Mouse (Mus musculus) forebrain, postnatal 0 days (tissue): ENCODE measurements at regions not wholly inside any gene's neighbourhood (a gene's known extent, or its start where the extent isn't known, plus 50 kb on each side); places are given as distances from the start of the nearest gene placed in this dataset.

Experiments
- ATAC-seq: fragments of 200-750 bp; cut with Nextera tagmentation; 2 replicates; pipeline ENCODE4 v1.8.0; 2017; ENCODE audit warnings: mild to moderate bottlenecking, moderate library complexity
- DNase-seq: peaks from one replicate; pipeline ENCODE4 v3.0.0-alpha.2; 2015
- H3K27ac ChIP-seq: fragments of 300-500 bp; sonication (generic); 2 replicates; pipeline ENCODE4 v1.5.1; 2014; ENCODE audit warnings: low read depth, mild to moderate bottlenecking, antibody characterized with exemption, low read length, moderate library complexity, mixed read lengths
- H3K27me3 ChIP-seq: fragments of 300-500 bp; sonication (generic); 2 replicates; pipeline ENCODE4 v1.6.1; 2014; ENCODE audit warnings: mild to moderate bottlenecking, low read length, mixed read lengths; ENCODE audit not compliant: insufficient read depth
- H3K36me3 ChIP-seq: fragments of 300-500 bp; sonication (generic); 2 replicates; pipeline ENCODE4 v1.6.1; 2014; ENCODE audit warnings: mild to moderate bottlenecking, moderate library complexity; ENCODE audit not compliant: insufficient read depth
- H3K4me1 ChIP-seq: fragments of 300-500 bp; sonication (generic); 2 replicates; pipeline ENCODE4 v1.6.1; 2014; ENCODE audit warnings: antibody characterized with exemption; ENCODE audit not compliant: insufficient read depth
- H3K4me2 ChIP-seq: fragments of 300-500 bp; sonication (generic); 2 replicates; pipeline ENCODE4 v1.6.1; 2014; ENCODE audit warnings: low read depth, mild to moderate bottlenecking, moderate library complexity
- H3K4me3 ChIP-seq: fragments of 300-500 bp; sonication (generic); 2 replicates; pipeline ENCODE4 v1.5.1; 2014; ENCODE audit warnings: low read depth, low read length, mixed read lengths
- H3K9ac ChIP-seq: fragments of 300-500 bp; sonication (generic); 2 replicates; pipeline ENCODE4 v1.6.1; 2014; ENCODE audit warnings: mild to moderate bottlenecking
- H3K9me3 ChIP-seq: fragments of 300-500 bp; sonication (generic); 2 replicates; pipeline ENCODE4 v1.6.1; 2016; ENCODE audit warnings: low read length
- CTCF ChIP-seq: sonication (generic); IDR thresholded peaks from 2 replicates; pipeline ENCODE4 v1.5.1; 2016; ENCODE audit warnings: antibody characterized with exemption, control low read depth, low read depth
- WGBS: fragments of 180-500 bp; shearing (Covaris S2); extraction: QIAGEN DNeasy Blood & Tissue Kit; methylation state at CpG from one replicate; pipeline ENCODE4 v1.1.7; 2014; 5-methylcytosine and 5-hydroxymethylcytosine counted together

GRCm38 (mm10) chr10:119006866-119007575 is 137.0 kb upstream of the Dyrk2 start:
- Histone ChIP-seq H3K27ac (no peak overlapping the region), H3K4me1 (no peaks in the 10 kb centered on the region), H3K9me3 (no peaks in the 10 kb centered on the region), H3K4me3 (no peak overlapping the region), H3K36me3 (no peaks in the 10 kb centered on the region), H3K4me2 (no peak overlapping the region), H3K9ac (no peak overlapping the region), H3K27me3 (no peaks in the 10 kb centered on the region)
- WGBS: 69% methylated on average over 19 of the region's 19 CpGs
- ATAC-seq (no peak), DNase-seq (peak; percentile 30)
- no peak for TF ChIP-seq CTCF

GRCm38 (mm10) chr10:119005491-119005890 is 135.5 kb upstream of the Dyrk2 start:
- Histone ChIP-seq H3K27me3 (no peaks in the 10 kb centered on the region), H3K36me3 (no peaks in the 10 kb centered on the region), H3K4me3 (no peak overlapping the region), H3K9ac (no peak overlapping the region), H3K4me1 (no peaks in the 10 kb centered on the region; the same call in 1 of the 2 replicates), H3K4me2 (no peak overlapping the region), H3K27ac (no peak overlapping the region), H3K9me3 (no peaks in the 10 kb centered on the region)
- WGBS: 92% methylated on average over 8 of the region's 8 CpGs
- no peak for TF ChIP-seq CTCF
- ATAC-seq (no peak), DNase-seq (no peak)

- no peaks in the 10 kb centered on the region for H3K27me3 ChIP-seq
- H3K9me3 ChIP-seq: no peaks in the 10 kb centered on the region
- ATAC-seq: no peak
- H3K4me2 ChIP-seq: no peak overlapping the region
- TF ChIP-seq CTCF: no peak
- H3K36me3 ChIP-seq: no peaks in the 10 kb centered on the region
- H3K9ac ChIP-seq: no peak overlapping the region
- no peak for DNase-seq
- no peak overlapping the region for H3K27ac ChIP-seq
- H3K4me3 ChIP-seq: no peak overlapping the region
- WGBS: 96% methylated on average over 11 of the region's 11 CpGs
- no peaks in the 10 kb centered on the region; the same call in 1 of the 2 replicates for H3K4me1 ChIP-seq
Measured at GRCm38 (mm10) chr10:119004426-119004825, 134.4 kb upstream of the Dyrk2 start.

GRCm38 (mm10) chr10:119003839-119004238 is 133.8 kb upstream of the Dyrk2 start:
- TF ChIP-seq CTCF: no peak
- Histone ChIP-seq H3K27ac (no peak overlapping the region), H3K4me3 (no peak overlapping the region), H3K4me2 (no peak overlapping the region), H3K9me3 (no peaks in the 10 kb centered on the region), H3K4me1 (no peaks in the 10 kb centered on the region; the same call in 1 of the 2 replicates), H3K27me3 (no peaks in the 10 kb centered on the region), H3K9ac (no peak overlapping the region), H3K36me3 (no peaks in the 10 kb centered on the region)
- DNase-seq (no peak), ATAC-seq (no peak)
- 80% methylated on average over 5 of the region's 5 CpGs for WGBS

GRCm38 (mm10) chr10:119003042-119003441 is 133.0 kb upstream of the Dyrk2 start:
- Histone ChIP-seq H3K4me2 (no peak overlapping the region), H3K27me3 (no peaks in the 10 kb centered on the region), H3K36me3 (no peaks in the 10 kb centered on the region), H3K9me3 (no peaks in the 10 kb centered on the region), H3K4me3 (no peak overlapping the region), H3K27ac (no peak overlapping the region), H3K9ac (no peak overlapping the region), H3K4me1 (no peaks in the 10 kb centered on the region; the same call in 1 of the 2 replicates)
- TF ChIP-seq CTCF: no peak
- WGBS: 93% methylated on average over 2 of the region's 2 CpGs
- ATAC-seq: no peak
- no peak for DNase-seq

- Histone ChIP-seq H3K4me1 (no peaks in the 10 kb centered on the region; the same call in 1 of the 2 replicates), H3K27ac (no peak overlapping the region), H3K4me3 (no peak overlapping the region), H3K27me3 (no peaks in the 10 kb centered on the region), H3K9me3 (no peaks in the 10 kb centered on the region), H3K36me3 (no peaks in the 10 kb centered on the region), H3K4me2 (no peak overlapping the region), H3K9ac (no peak overlapping the region)
- no peak for DNase-seq
- 95% methylated on average over 7 of the region's 7 CpGs for WGBS
- no peak for ATAC-seq
- TF ChIP-seq CTCF: no peak
Measured at GRCm38 (mm10) chr10:119001895-119002294, 131.9 kb upstream of the Dyrk2 start.

- Histone ChIP-seq H3K27me3 (no peaks in the 10 kb centered on the region), H3K27ac (no peak overlapping the region), H3K9ac (no peak overlapping the region), H3K9me3 (no peaks in the 10 kb centered on the region), H3K4me2 (no peak overlapping the region), H3K4me3 (no peak overlapping the region), H3K4me1 (no peaks in the 10 kb centered on the region; the same call in 1 of the 2 replicates), H3K36me3 (no peaks in the 10 kb centered on the region)
- no peak for DNase-seq
- TF ChIP-seq CTCF: no peak
- no peak for ATAC-seq
- 61% methylated on average over 17 of the region's 17 CpGs for WGBS
Measured at GRCm38 (mm10) chr10:119001000-119001780, 131.2 kb upstream of the Dyrk2 start.
